8 mouse cellular contexts compared by ENCODE assay signal in the genomic region with DNA sequence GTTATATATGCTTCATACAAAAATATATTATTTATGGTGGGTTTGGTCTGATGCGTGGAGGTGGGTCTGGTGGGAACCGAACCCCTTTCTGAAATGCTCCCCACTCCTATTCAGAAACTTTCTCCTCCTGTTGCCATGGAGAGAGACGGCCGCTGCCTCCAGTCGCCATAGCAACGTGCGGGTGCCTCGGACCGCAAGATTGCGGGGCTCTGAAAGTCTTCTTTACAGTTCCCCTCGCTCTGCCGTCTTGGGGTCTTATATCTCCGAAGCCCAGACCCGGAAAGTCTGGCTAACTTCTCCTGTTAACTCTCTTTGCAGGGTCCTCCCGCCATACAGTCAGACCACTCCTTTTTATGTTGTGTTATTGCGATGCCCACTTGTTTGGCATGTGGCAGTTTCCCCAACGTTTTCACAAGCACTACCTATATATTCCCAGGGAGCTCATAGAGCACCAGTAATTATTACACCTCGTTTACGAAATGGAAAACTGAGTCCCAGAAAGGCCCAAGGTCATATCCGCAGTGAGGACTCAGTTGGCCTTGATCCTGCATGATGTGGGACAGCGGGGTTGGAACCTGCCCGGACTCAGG. TPM values are rescaled to one million over a fixed set of nuclear protein-coding genes. Genes with fewer than 3 reads are reported as not detected.
A peak's percentile ranks its signal among the peaks of the same experiment; 100 is the strongest.
DNase-seq lines count a peak whose midpoint lies in the region; ATAC-seq and TF ChIP-seq lines count a peak whose summit lies in the region.

No protein-coding gene starts in this region.

- no peak overlapping the region for H3K27ac ChIP-seq in heart, embryonic 13.5 days (replicated peaks)
- no peak overlapping the region for H3K27ac ChIP-seq in forebrain, embryonic 14.5 days (ENCODE audit: low read depth, low read length)
- H3K27ac ChIP-seq in midbrain, embryonic 13.5 days: no peak overlapping the region; the same call in 1 of the 2 replicates
- H3K27ac ChIP-seq in kidney, adult 2 months (ENCODE audit: insufficient read depth, low read depth, low read length): no peak overlapping the region

- ATAC-seq in heart, embryonic 13.5 days (ENCODE audit: extremely low read depth, insufficient number of reproducible peaks, low FRiP score, low TSS enrichment): no peak
- no peak for ATAC-seq in forebrain, embryonic 14.5 days
- no peak for ATAC-seq in midbrain, embryonic 13.5 days

- peaks cover 22% of the 10 kb centered on the region for H3K4me1 ChIP-seq in heart, embryonic 13.5 days
- peaks cover 30% of the 10 kb centered on the region for H3K4me1 ChIP-seq in forebrain, embryonic 14.5 days (ENCODE audit: control insufficient read depth, insufficient read depth, low read length)
- H3K4me1 ChIP-seq in midbrain, embryonic 13.5 days (replicated peaks): peaks cover 46% of the 10 kb centered on the region
- no peaks in the 10 kb centered on the region for H3K4me1 ChIP-seq in kidney, adult 2 months (ENCODE audit: control insufficient read depth, insufficient read depth, low read length)

- H3K27me3 ChIP-seq in heart, embryonic 13.5 days (replicated peaks): peaks cover 98% of the 10 kb centered on the region
- peaks cover 41% of the 10 kb centered on the region for H3K27me3 ChIP-seq in forebrain, embryonic 14.5 days (replicated peaks; ENCODE audit: control insufficient read depth, insufficient read depth, low read length)
- H3K27me3 ChIP-seq in midbrain, embryonic 13.5 days: peaks cover 72% of the 10 kb centered on the region
- peaks cover 7% of the 10 kb centered on the region for H3K27me3 ChIP-seq in kidney, adult 2 months (replicated peaks; ENCODE audit: control insufficient read depth, insufficient read depth, low read length)

- no peak for DNase-seq in heart, adult 11 months
- DNase-seq in ZHBTc4 (ENCODE audit: low read depth, low spot score): peak; percentile 21
- DNase-seq in forebrain, embryonic 14.5 days (ENCODE audit: low spot score): peak; percentile 50
- no peak for DNase-seq in thymus, postnatal 36 days
- DNase-seq in thymus, postnatal 25 days: no peak
- DNase-seq in kidney, adult 2 months: no peak

- peak overlapping the region; percentile 96 for H3K4me2 ChIP-seq in heart, embryonic 13.5 days
- peak overlapping the region; percentile 80 for H3K4me2 ChIP-seq in forebrain, embryonic 14.5 days (ENCODE audit: low read length)
- H3K4me2 ChIP-seq in midbrain, embryonic 13.5 days (replicated peaks): peak overlapping the region; percentile 81

- WGBS in heart, embryonic 13.5 days: 12% methylated on average over 22 of the region's 22 CpGs
- 3% methylated on average over 22 of the region's 22 CpGs for WGBS in forebrain, embryonic 14.5 days
- WGBS in midbrain, embryonic 13.5 days: 4% methylated on average over 22 of the region's 22 CpGs
- 14% methylated on average over 22 of the region's 22 CpGs for WGBS in kidney, adult 2 months

- H3K9ac ChIP-seq in heart, embryonic 13.5 days: no peak overlapping the region
- H3K9ac ChIP-seq in forebrain, embryonic 14.5 days (ENCODE audit: low read length): no peak overlapping the region
- 0 out of 2 replicates have a peak overlapping the region, but pooled peaks have one; percentile 69 for H3K9ac ChIP-seq in midbrain, embryonic 13.5 days (replicated peaks)

- peak overlapping the region; percentile 60 for H3K4me3 ChIP-seq in heart, embryonic 13.5 days
- peak overlapping the region; percentile 53 for H3K4me3 ChIP-seq in forebrain, embryonic 14.5 days (ENCODE audit: low read depth, low read length)
- peak overlapping the region; percentile 56 for H3K4me3 ChIP-seq in midbrain, embryonic 13.5 days (replicated peaks)
- no peak overlapping the region for H3K4me3 ChIP-seq in kidney, adult 2 months (ENCODE audit: insufficient read depth, low read depth, low read length)

- no peak for TF ChIP-seq POLR2A in kidney, adult 2 months (IDR thresholded peaks at IDR 0.05; ENCODE audit: low read depth, low read length)

- no peak for TF ChIP-seq CTCF in kidney, adult 2 months (conservative IDR thresholded peaks at IDR 0.05; ENCODE audit: insufficient read depth, insufficient read length, low read depth, low read length)

- no peaks in the 10 kb centered on the region for H3K9me3 ChIP-seq in heart, embryonic 13.5 days
- no peaks in the 10 kb centered on the region for H3K9me3 ChIP-seq in forebrain, embryonic 14.5 days (replicated peaks; ENCODE audit: control insufficient read depth, low read length)
- no peaks in the 10 kb centered on the region for H3K9me3 ChIP-seq in midbrain, embryonic 13.5 days

- no peaks in the 10 kb centered on the region for H3K36me3 ChIP-seq in heart, embryonic 13.5 days
- no peaks in the 10 kb centered on the region for H3K36me3 ChIP-seq in forebrain, embryonic 14.5 days (ENCODE audit: control insufficient read depth, insufficient read depth, low read length)
- H3K36me3 ChIP-seq in midbrain, embryonic 13.5 days: no peaks in the 10 kb centered on the region
- H3K36me3 ChIP-seq in kidney, adult 2 months (ENCODE audit: control insufficient read depth, insufficient read depth, low read length): no peaks in the 10 kb centered on the region

RNA-seq across cellular contexts. Expression of a gene that starts 0.4 kb away (rescaled TPM):
- 0.17 and 0.20 TPM in 2 replicates for polyA plus RNA-seq in heart, embryonic 13.5 days (2015; fragmentation: Nextera tagmentation; extraction: Ambion mirVana)
- polyA plus RNA-seq in forebrain, embryonic 14.5 days (2014; fragmentation: Nextera tagmentation; extraction: Ambion mirVana): 12.6 and 19.3 TPM in 2 replicates
- polyA plus RNA-seq in midbrain, embryonic 13.5 days (2015; fragmentation: Nextera tagmentation; extraction: Ambion mirVana): 10.4 and 11.9 TPM in 2 replicates
- not detected in 2 replicates for polyA plus RNA-seq in kidney, adult 2 months (2012; rRNA removed)

Comparison
In these comparisons a context has a peak if more than half of its experiments do, and no peak if none do; other contexts are left out.
1. DNase-seq: peak in ZHBTc4 (single experiment) and forebrain, embryonic 14.5 days (single experiment); none in heart, adult 11 months (single experiment), thymus, postnatal 36 days (0 of 2), thymus, postnatal 25 days (single experiment) and kidney, adult 2 months (single experiment).
2. Peak in every context shown above with its lines, with median percentiles within 50 percentile points of each other: H3K4me2 ChIP-seq.